Mouse (Mus musculus): ENCODE measurements around the gene Adi1. TPM values are rescaled to one million over a fixed set of nuclear protein-coding genes. Genes with fewer than 3 reads are reported as not detected.
A peak's percentile ranks its signal among the peaks of the same experiment; 100 is the strongest.

Gene Adi1
- polyA plus RNA-seq, 1 experiment from 2014 or later, result 32.1 TPM

DNA sequence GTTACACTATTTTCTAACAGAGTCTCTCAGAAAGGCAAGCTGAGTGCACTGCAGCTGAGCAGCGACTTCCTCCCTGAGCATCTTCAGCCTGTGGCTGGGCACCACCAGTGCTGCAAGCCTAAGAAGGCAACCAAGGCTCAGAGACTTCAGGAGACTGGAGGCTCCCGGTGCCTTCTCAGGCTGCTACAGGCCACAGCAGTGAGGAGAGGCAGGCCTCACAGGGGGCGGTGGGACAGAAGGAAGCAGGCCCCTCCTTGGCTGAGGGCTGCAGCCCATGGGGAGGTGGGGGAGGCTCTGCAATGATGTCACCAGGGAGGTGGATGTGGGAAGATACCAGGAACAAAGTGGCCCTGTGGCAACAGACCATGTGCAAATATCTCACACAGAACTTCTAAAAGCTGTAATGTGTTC, 25.1 kb downstream of the Adi1 start:
- Histone ChIP-seq H3K4me3 (ENCODE audit: low read length) (no peak overlapping the region), H3K27me3 (replicated peaks; ENCODE audit: control insufficient read depth, insufficient read depth, low read length) (no peaks in the 10 kb centered on the region), H3K9ac (ENCODE audit: low read depth, low read length) (peak overlapping the region; percentile 61), H3K4me2 (ENCODE audit: low read length) (no peak overlapping the region), H3K27ac (ENCODE audit: low read depth, low read length) (peak overlapping the region; percentile 83), H3K36me3 (ENCODE audit: control insufficient read depth, insufficient read depth, low read length) (peaks cover 6% of the 10 kb centered on the region; the same call in 1 of the 2 replicates), H3K4me1 (ENCODE audit: control insufficient read depth, insufficient read depth, low read depth, low read length) (peaks cover 28% of the 10 kb centered on the region), H3K9me3 (ENCODE audit: control insufficient read depth, low read length) (no peaks in the 10 kb centered on the region)
- ATAC-seq, result peak; percentile 37
- 21% methylated on average over 3 of the region's 3 CpGs for WGBS

DNA sequence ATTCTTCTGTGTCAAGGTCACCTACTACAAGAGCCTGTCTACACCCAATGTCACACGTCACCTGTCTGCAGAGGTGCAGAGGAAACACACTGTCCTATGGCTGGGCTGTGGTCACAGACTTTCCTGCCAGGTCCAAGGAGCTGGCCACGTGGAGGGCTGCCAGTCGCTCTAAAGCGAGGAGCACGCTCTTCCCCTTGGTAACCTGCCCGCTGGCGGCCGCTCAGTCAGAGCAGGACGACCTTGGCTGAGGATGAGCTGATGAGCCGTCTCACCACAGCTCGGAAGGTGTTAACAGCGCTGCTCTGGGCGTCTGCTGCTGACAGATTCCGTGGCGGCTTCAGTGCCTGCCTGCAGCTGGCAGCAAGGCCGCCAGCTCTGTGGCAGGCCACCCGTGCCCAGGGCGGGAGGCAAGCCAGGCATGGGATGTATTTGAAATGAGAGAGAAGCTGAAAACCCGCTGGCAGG, 25.6 kb downstream of the Adi1 start:
- 48% methylated on average over 19 of the region's 19 CpGs for WGBS
- H3K9ac ChIP-seq (ENCODE audit: low read depth, low read length), result peak overlapping the region; percentile 48
- H3K27me3 ChIP-seq (replicated peaks; ENCODE audit: control insufficient read depth, insufficient read depth, low read length), result no peaks in the 10 kb centered on the region
- peak; percentile 57 for ATAC-seq
- peaks cover 6% of the 10 kb centered on the region; the same call in 1 of the 2 replicates for H3K36me3 ChIP-seq (ENCODE audit: control insufficient read depth, insufficient read depth, low read length)
- peak overlapping the region; percentile 83 for H3K27ac ChIP-seq (ENCODE audit: low read depth, low read length)
- no peak overlapping the region for H3K4me3 ChIP-seq (ENCODE audit: low read length)
- H3K4me2 ChIP-seq (ENCODE audit: low read length), result no peak overlapping the region
- peaks cover 29% of the 10 kb centered on the region for H3K4me1 ChIP-seq (ENCODE audit: control insufficient read depth, insufficient read depth, low read depth, low read length)
- H3K9me3 ChIP-seq (ENCODE audit: control insufficient read depth, low read length), result no peaks in the 10 kb centered on the region

DNA sequence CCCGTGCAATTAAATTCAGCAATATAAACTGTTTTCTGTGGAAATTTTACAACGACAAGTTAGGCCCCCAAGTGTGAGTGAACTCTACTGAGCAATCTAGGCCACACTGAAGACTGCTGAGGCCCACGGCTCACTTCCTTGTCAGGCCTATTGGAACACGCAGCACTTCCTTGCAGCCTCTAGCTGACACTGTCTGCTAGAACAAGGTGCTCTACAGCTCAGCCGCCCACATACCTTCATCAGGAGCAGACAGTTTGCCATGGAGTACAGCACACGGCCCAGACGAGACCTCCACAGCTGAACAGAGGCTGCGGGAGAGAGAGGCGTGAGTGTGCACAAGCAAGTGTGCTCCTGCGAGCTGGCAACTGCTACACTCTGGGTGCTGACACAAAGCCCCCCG, 26.3 kb downstream of the Adi1 start:
- H3K36me3 ChIP-seq (ENCODE audit: control insufficient read depth, insufficient read depth, low read length), result peaks cover 6% of the 10 kb centered on the region; the same call in 1 of the 2 replicates
- H3K9ac ChIP-seq (ENCODE audit: low read depth, low read length), result peak overlapping the region; percentile 39
- H3K27ac ChIP-seq (ENCODE audit: low read depth, low read length), result peak overlapping the region; percentile 61
- no peak for ATAC-seq
- no peaks in the 10 kb centered on the region for H3K27me3 ChIP-seq (replicated peaks; ENCODE audit: control insufficient read depth, insufficient read depth, low read length)
- H3K4me1 ChIP-seq (ENCODE audit: control insufficient read depth, insufficient read depth, low read depth, low read length), result peaks cover 29% of the 10 kb centered on the region
- WGBS, result 81% methylated on average over 11 of the region's 11 CpGs
- H3K4me3 ChIP-seq (ENCODE audit: low read length), result no peak overlapping the region
- H3K4me2 ChIP-seq (ENCODE audit: low read length), result no peak overlapping the region
- no peaks in the 10 kb centered on the region for H3K9me3 ChIP-seq (ENCODE audit: control insufficient read depth, low read length)

DNA sequence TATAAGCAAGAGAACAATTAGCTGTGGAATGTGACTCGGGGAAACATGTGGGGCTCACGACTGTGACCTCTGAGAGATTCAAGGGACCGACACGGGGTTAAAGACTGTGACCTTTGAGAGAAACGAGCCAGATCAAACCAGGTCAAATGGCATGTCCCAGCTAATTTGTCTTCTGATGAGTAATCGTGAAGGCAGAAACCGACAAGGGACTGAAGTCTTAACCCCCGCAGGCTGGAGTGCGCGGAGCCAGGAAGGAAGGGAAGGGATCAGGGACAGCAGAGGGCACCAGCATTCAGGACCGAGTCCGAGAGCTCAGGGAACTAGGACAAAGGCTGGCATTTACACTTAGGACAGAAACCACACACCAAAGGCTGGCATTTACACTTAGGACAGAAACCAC, 29.4 kb downstream of the Adi1 start:
- peak overlapping the region; percentile 36; the same call in 1 of the 2 replicates for H3K27ac ChIP-seq (ENCODE audit: low read depth, low read length)
- 7% methylated on average over 12 of the region's 12 CpGs for WGBS
- no peak overlapping the region for H3K4me3 ChIP-seq (ENCODE audit: low read length)
- H3K4me1 ChIP-seq (ENCODE audit: control insufficient read depth, insufficient read depth, low read depth, low read length), result peaks cover 29% of the 10 kb centered on the region
- peak; percentile 23; the same call in 1 of the 2 replicates for ATAC-seq
- no peaks in the 10 kb centered on the region for H3K36me3 ChIP-seq (ENCODE audit: control insufficient read depth, insufficient read depth, low read length)
- no peaks in the 10 kb centered on the region for H3K27me3 ChIP-seq (replicated peaks; ENCODE audit: control insufficient read depth, insufficient read depth, low read length)
- H3K4me2 ChIP-seq (ENCODE audit: low read length), result peak overlapping the region; percentile 13; the same call in 1 of the 2 replicates
- H3K9me3 ChIP-seq (ENCODE audit: control insufficient read depth, low read length), result no peaks in the 10 kb centered on the region
- H3K9ac ChIP-seq (ENCODE audit: low read depth, low read length), result peak overlapping the region; percentile 41

DNA sequence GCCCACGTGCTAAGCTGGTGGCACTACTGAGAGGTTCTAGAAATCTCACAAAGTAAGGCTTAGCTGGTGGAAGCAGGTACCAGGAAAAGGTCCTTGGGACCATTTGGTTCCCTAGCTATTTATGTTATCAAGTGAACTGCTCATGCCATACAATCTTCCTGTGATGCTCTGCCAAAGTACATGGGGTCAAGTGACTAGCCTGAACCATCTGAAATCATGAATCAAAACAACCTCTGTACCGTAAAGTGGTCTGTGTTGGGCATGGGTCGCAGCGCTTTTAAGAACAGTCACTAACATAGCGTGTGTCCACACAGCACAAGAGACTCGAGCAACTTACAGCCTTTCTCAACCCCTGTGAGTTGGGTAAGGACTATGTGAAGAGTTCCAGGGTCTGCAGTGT, 30.2 kb downstream of the Adi1 start:
- Histone ChIP-seq H3K9me3 (ENCODE audit: control insufficient read depth, low read length) (no peaks in the 10 kb centered on the region), H3K4me3 (ENCODE audit: low read length) (no peak overlapping the region), H3K4me2 (ENCODE audit: low read length) (no peak overlapping the region), H3K36me3 (ENCODE audit: control insufficient read depth, insufficient read depth, low read length) (no peaks in the 10 kb centered on the region), H3K27ac (ENCODE audit: low read depth, low read length) (no peak overlapping the region), H3K4me1 (ENCODE audit: control insufficient read depth, insufficient read depth, low read depth, low read length) (peaks cover 24% of the 10 kb centered on the region), H3K9ac (ENCODE audit: low read depth, low read length) (peak overlapping the region; percentile 41), H3K27me3 (replicated peaks; ENCODE audit: control insufficient read depth, insufficient read depth, low read length) (no peaks in the 10 kb centered on the region)
- no peak for ATAC-seq
- 85% methylated on average over 6 of the region's 6 CpGs for WGBS

DNA sequence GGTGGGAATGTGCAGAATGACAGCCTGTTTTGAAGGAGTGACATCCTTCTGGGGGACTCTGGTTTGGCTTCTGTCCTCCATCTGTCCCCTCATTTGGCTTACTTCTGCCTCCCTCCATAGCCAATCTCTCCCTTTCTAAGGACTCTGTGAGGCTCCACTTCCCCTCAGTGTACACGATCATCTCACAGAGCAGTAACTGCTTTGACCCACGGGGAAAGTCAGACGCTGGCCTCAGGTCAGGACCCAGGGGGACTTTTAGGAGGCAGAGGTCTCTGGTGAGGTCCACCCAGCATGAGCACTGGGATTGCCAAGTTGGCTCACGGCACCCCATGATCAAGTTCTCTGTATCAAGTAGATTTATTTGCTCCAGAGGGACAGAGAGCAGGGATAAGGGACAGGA, 33.1 kb downstream of the Adi1 start:
- no peak overlapping the region for H3K4me3 ChIP-seq (ENCODE audit: low read length)
- no peak for ATAC-seq
- H3K4me1 ChIP-seq (ENCODE audit: control insufficient read depth, insufficient read depth, low read depth, low read length), result peaks cover 18% of the 10 kb centered on the region
- H3K9me3 ChIP-seq (ENCODE audit: control insufficient read depth, low read length), result no peaks in the 10 kb centered on the region
- H3K36me3 ChIP-seq (ENCODE audit: control insufficient read depth, insufficient read depth, low read length), result no peaks in the 10 kb centered on the region
- H3K4me2 ChIP-seq (ENCODE audit: low read length), result no peak overlapping the region
- 87% methylated on average over 4 of the region's 4 CpGs for WGBS
- H3K9ac ChIP-seq (ENCODE audit: low read depth, low read length), result no peak overlapping the region
- no peaks in the 10 kb centered on the region for H3K27me3 ChIP-seq (replicated peaks; ENCODE audit: control insufficient read depth, insufficient read depth, low read length)
- H3K27ac ChIP-seq (ENCODE audit: low read depth, low read length), result no peak overlapping the region

DNA sequence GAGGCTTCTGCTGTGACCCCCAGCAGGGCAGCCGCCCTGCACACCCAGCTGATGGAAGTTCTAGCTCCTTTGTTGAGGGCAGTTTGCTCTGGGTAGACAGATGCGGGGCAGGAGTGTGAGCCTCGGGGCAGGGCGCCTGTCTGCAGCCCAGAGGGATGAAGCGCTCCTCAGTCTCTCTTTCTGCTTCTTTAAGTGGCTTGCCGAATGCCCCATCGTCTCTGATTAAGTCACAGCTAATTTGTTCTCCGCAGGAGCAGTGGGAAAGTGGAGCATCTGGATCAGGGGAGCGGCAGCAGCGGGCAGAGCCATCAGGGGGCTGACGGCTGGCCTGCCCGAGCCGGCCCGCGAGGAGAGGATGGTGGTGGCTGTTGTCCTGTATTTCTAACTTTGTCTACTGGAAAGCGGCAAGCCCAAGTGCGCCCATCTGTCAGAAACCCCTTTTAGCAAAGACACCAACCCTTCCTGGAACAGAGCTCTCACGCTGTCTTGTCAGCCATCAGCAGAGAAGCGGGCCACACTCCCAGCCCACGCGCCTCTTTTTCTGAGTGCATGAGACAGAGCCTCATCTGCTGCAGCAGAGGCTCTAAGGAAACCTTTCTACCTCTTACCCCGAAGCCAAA, 35.6 kb downstream of the Adi1 start:
- no peak overlapping the region for H3K4me3 ChIP-seq (ENCODE audit: low read length)
- no peak overlapping the region for H3K4me2 ChIP-seq (ENCODE audit: low read length)
- no peaks in the 10 kb centered on the region for H3K9me3 ChIP-seq (ENCODE audit: control insufficient read depth, low read length)
- peak overlapping the region; percentile 45; the same call in 1 of the 2 replicates for H3K27ac ChIP-seq (ENCODE audit: low read depth, low read length)
- H3K4me1 ChIP-seq (ENCODE audit: control insufficient read depth, insufficient read depth, low read depth, low read length), result peaks cover 8% of the 10 kb centered on the region
- H3K36me3 ChIP-seq (ENCODE audit: control insufficient read depth, insufficient read depth, low read length), result no peaks in the 10 kb centered on the region
- no peaks in the 10 kb centered on the region for H3K27me3 ChIP-seq (replicated peaks; ENCODE audit: control insufficient read depth, insufficient read depth, low read length)
- no peak for ATAC-seq
- WGBS, result 47% methylated on average over 22 of the region's 22 CpGs
- H3K9ac ChIP-seq (ENCODE audit: low read depth, low read length), result peak overlapping the region; percentile 32; the same call in 1 of the 2 replicates

DNA sequence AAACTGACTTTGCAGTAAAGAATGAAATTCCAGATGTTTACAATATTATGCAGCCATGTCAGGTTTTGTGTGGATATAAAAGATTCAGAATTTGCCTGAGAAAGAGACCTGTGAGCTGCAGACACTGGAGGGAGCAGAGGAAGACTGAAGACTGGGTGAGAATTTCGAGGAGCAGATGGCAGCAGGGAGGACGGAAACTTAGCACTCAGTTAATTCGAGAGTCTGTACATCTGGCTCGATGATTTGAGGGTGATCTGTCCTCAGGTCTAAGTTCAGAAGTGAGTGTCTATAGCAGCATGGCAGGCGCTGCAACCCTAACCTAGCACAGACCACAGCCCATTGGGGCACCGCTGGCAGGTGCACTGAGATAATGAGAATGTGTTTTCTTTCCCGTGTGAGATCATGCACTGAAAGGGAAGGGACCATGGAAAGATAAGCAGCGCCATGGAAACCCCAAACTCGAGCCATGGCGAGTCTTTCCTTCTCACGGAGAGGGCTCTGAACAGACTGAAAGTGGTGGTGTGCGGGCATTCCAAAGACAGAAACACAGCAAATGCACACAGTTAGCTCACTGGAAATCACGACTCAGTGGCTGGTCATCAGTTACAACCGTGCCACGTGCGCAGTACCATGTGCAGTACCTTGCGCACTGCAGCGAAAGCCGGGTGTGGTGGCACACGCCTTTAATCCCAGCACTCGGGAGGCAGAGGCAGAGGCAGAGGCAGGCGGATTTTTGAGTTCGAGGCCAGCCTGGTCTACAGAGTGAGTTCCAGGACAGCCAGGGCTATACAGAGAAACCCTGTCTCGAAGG, 40.0 kb downstream of the Adi1 start:
- no peaks in the 10 kb centered on the region for H3K27me3 ChIP-seq (replicated peaks; ENCODE audit: control insufficient read depth, insufficient read depth, low read length)
- no peaks in the 10 kb centered on the region; the same call in 1 of the 2 replicates for H3K36me3 ChIP-seq (ENCODE audit: control insufficient read depth, insufficient read depth, low read length)
- peaks cover 8% of the 10 kb centered on the region for H3K4me1 ChIP-seq (ENCODE audit: control insufficient read depth, insufficient read depth, low read depth, low read length)
- H3K4me2 ChIP-seq (ENCODE audit: low read length), result no peak overlapping the region
- H3K4me3 ChIP-seq (ENCODE audit: low read length), result no peak overlapping the region
- 82% methylated on average over 24 of the region's 24 CpGs for WGBS
- no peak for ATAC-seq
- no peaks in the 10 kb centered on the region for H3K9me3 ChIP-seq (ENCODE audit: control insufficient read depth, low read length)
- no peak overlapping the region for H3K27ac ChIP-seq (ENCODE audit: low read depth, low read length)
- no peak overlapping the region for H3K9ac ChIP-seq (ENCODE audit: low read depth, low read length)

DNA sequence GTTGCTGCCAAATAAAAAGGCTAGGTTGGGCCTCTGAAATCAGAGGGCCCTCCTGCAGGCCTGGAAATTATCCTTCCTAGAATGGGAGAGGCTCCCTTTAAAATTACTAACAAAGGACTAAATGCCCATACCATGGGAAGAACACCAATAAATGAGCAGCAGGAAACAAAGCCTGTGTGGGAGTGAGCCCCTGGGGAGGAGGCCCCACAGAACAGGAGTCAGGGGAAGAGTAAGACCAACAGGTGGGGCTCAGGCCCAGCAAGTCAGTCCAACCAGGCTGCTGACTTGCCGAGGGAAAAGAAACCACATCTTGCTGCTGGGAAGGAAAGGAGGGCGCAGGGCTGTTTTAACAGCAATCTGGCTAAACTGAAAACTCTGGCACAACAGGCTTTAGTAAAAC, 42.0 kb downstream of the Adi1 start:
- 64% methylated on average over 2 of the region's 2 CpGs for WGBS
- Histone ChIP-seq H3K27me3 (replicated peaks; ENCODE audit: control insufficient read depth, insufficient read depth, low read length) (no peaks in the 10 kb centered on the region), H3K4me1 (ENCODE audit: control insufficient read depth, insufficient read depth, low read depth, low read length) (no peaks in the 10 kb centered on the region), H3K27ac (ENCODE audit: low read depth, low read length) (no peak overlapping the region), H3K4me2 (ENCODE audit: low read length) (no peak overlapping the region), H3K9me3 (ENCODE audit: control insufficient read depth, low read length) (no peaks in the 10 kb centered on the region), H3K4me3 (ENCODE audit: low read length) (no peak overlapping the region), H3K9ac (ENCODE audit: low read depth, low read length) (no peak overlapping the region), H3K36me3 (ENCODE audit: control insufficient read depth, insufficient read depth, low read length) (peaks cover 6% of the 10 kb centered on the region)
- no peak for ATAC-seq
